Mouse (Mus musculus): Measurements from ENCODE around the gene Gimap8. TPM values are rescaled to one million over a fixed set of nuclear protein-coding genes. Genes with fewer than 3 reads are reported as not detected.
"Not testable (repeated sequence)": the region's sequence is repeated elsewhere in the genome, so short reads cannot be mapped to it uniquely, and the experiment has no call there.

Gene Gimap8
- total RNA-seq (2017): 270 and 290 TPM in 2 replicates

- peak; percentile 89; the same call in 1 of the 2 replicates for ATAC-seq (ENCODE audit: extremely low read depth, insufficient number of reproducible peaks, low FRiP score, poor library complexity, severe bottlenecking)
Measured at GRCm38 (mm10) chr6:48646995-48647394, at the start of gene Gimap8. Gene Gimap8 (plus strand): TSS chr6:48647234.

- ATAC-seq (ENCODE audit: extremely low read depth, insufficient number of reproducible peaks, low FRiP score, poor library complexity, severe bottlenecking): no peak
Measured at GRCm38 (mm10) chr6:48600594-48600993, 46.4 kb upstream of the Gimap8 start.

GRCm38 (mm10) chr6:48601271-48602079 lies 45.6 kb upstream of the Gimap8 start, which contains the start of gene Zfp775:
Gene Zfp775 (plus strand): TSS chr6:48602063.
- ATAC-seq (ENCODE audit: extremely low read depth, insufficient number of reproducible peaks, low FRiP score, poor library complexity, severe bottlenecking): peak; percentile 98

- ATAC-seq (ENCODE audit: extremely low read depth, insufficient number of reproducible peaks, low FRiP score, poor library complexity, severe bottlenecking): peak; percentile 2; the same call in 1 of the 2 replicates
Measured at GRCm38 (mm10) chr6:48602080-48602741, 44.8 kb upstream of the Gimap8 start.

GRCm38 (mm10) chr6:48608124-48608523 lies 38.9 kb upstream of the Gimap8 start:
- no peak for ATAC-seq (ENCODE audit: extremely low read depth, insufficient number of reproducible peaks, low FRiP score, poor library complexity, severe bottlenecking)

- ATAC-seq (ENCODE audit: extremely low read depth, insufficient number of reproducible peaks, low FRiP score, poor library complexity, severe bottlenecking): 0 out of 2 replicates have a peak, but pooled peaks have one; percentile 1
Measured at GRCm38 (mm10) chr6:48609512-48609911, 37.5 kb upstream of the Gimap8 start.

- no peak for ATAC-seq (ENCODE audit: extremely low read depth, insufficient number of reproducible peaks, low FRiP score, poor library complexity, severe bottlenecking)
Measured at GRCm38 (mm10) chr6:48610657-48611056, 36.4 kb upstream of the Gimap8 start.

GRCm38 (mm10) chr6:48613464-48613863 lies 33.6 kb upstream of the Gimap8 start:
- ATAC-seq (ENCODE audit: extremely low read depth, insufficient number of reproducible peaks, low FRiP score, poor library complexity, severe bottlenecking): no peak

GRCm38 (mm10) chr6:48614756-48615155 lies 32.3 kb upstream of the Gimap8 start:
- no peak for ATAC-seq (ENCODE audit: extremely low read depth, insufficient number of reproducible peaks, low FRiP score, poor library complexity, severe bottlenecking)

- ATAC-seq (ENCODE audit: extremely low read depth, insufficient number of reproducible peaks, low FRiP score, poor library complexity, severe bottlenecking): no peak
Measured at GRCm38 (mm10) chr6:48620031-48620430, 27.0 kb upstream of the Gimap8 start.

- not testable (repeated sequence) for ATAC-seq (ENCODE audit: extremely low read depth, insufficient number of reproducible peaks, low FRiP score, poor library complexity, severe bottlenecking)
Measured at GRCm38 (mm10) chr6:48622186-48622843, 24.7 kb upstream of the Gimap8 start.

GRCm38 (mm10) chr6:48623460-48623859 lies 23.6 kb upstream of the Gimap8 start:
- ATAC-seq (ENCODE audit: extremely low read depth, insufficient number of reproducible peaks, low FRiP score, poor library complexity, severe bottlenecking): no peak

GRCm38 (mm10) chr6:48626464-48626863 lies 20.6 kb upstream of the Gimap8 start, which contains the start of gene AI854703:
Gene AI854703 (plus strand): TSS chr6:48626764.
- no peak for ATAC-seq (ENCODE audit: extremely low read depth, insufficient number of reproducible peaks, low FRiP score, poor library complexity, severe bottlenecking)

GRCm38 (mm10) chr6:48626984-48627383 lies 20.1 kb upstream of the Gimap8 start:
- ATAC-seq (ENCODE audit: extremely low read depth, insufficient number of reproducible peaks, low FRiP score, poor library complexity, severe bottlenecking): no peak

GRCm38 (mm10) chr6:48627511-48627924 lies 19.5 kb upstream of the Gimap8 start:
- ATAC-seq (ENCODE audit: extremely low read depth, insufficient number of reproducible peaks, low FRiP score, poor library complexity, severe bottlenecking): no peak

- ATAC-seq (ENCODE audit: extremely low read depth, insufficient number of reproducible peaks, low FRiP score, poor library complexity, severe bottlenecking): no peak
Measured at GRCm38 (mm10) chr6:48628377-48628776, 18.7 kb upstream of the Gimap8 start.

- ATAC-seq (ENCODE audit: extremely low read depth, insufficient number of reproducible peaks, low FRiP score, poor library complexity, severe bottlenecking): peak; percentile 27; the same call in 1 of the 2 replicates
Measured at GRCm38 (mm10) chr6:48628808-48629660, 18.0 kb upstream of the Gimap8 start.

- no peak for ATAC-seq (ENCODE audit: extremely low read depth, insufficient number of reproducible peaks, low FRiP score, poor library complexity, severe bottlenecking)
Measured at GRCm38 (mm10) chr6:48629661-48630034, 17.4 kb upstream of the Gimap8 start.

GRCm38 (mm10) chr6:48630831-48631230 lies 16.2 kb upstream of the Gimap8 start:
- ATAC-seq (ENCODE audit: extremely low read depth, insufficient number of reproducible peaks, low FRiP score, poor library complexity, severe bottlenecking): no peak
